Mouse (Mus musculus): ENCODE data around the gene Mctp2.

- TF ChIP-seq POLR2A (IDR thresholded peaks at IDR 0.05; ENCODE audit: extremely low read depth, insufficient read depth, low read length) (no peak), CTCF (IDR thresholded peaks at IDR 0.05; ENCODE audit: extremely low read depth, insufficient read depth, low read length) (no peak)
These were observed 437 bp downstream of the Mctp2 start for GRCm38 (mm10) chr7:72305971-72306370.
